Mouse (Mus musculus) embryonic facial prominence, embryonic 11.5 days (tissue): Measurements from ENCODE around the gene Fpgs. TPM values are rescaled to one million over a fixed set of nuclear protein-coding genes. Genes with fewer than 3 reads are reported as not detected.

Experiments used
- microRNA counts: library from miRNA; unstranded; fragments of <30 nt; microRNA quantifications from one replicate; lab custom pipeline; 2016
- microRNA-seq: library from miRNA; unstranded; fragments of <30 nt; microRNA quantifications from one replicate; pipeline ENCODE4, GENCODE M21; 2016; ENCODE audit warnings: borderline number of aligned reads
- polyA plus RNA-seq: library from polyadenylated mRNA; unstranded; fragments of >200 nt; fragmentation: Nextera tagmentation; extraction: Ambion mirVana; gene quantifications from 2 replicates; pipeline ENCODE4 v1.2.1, GENCODE M21; 2014

Gene Fpgs
- polyA plus RNA-seq, 1 experiment from 2014 or later = 15.6 TPM

MicroRNAs within 50 kb of the gene (microRNA counts, 519-probe panel; counts per million panel counts)
- microRNA mmu-miR-1954 (lab: Ali Mortazavi, UCI) (not detected), microRNA mmu-miR-2861 (lab: Ali Mortazavi, UCI) (not detected)

Small RNA genes lying within 50 kb of the gene (microRNA-seq; reads per million reads assigned to microRNA genes)
- not detected for gene Gm47291
- gene Mir1954 = not detected
- not detected for gene Mir2861
- gene Mir3960 = not detected
- not detected for gene Mir8093

Other genes starting within 250 kb of the Fpgs start
- gene Fam102a, start 168.8 kb downstream of the Fpgs start, polyA plus RNA-seq = 10.2 and 11.7 TPM in 2 replicates
- 97.1 and 100 TPM in 2 replicates for gene Dpm2, start 133.3 kb downstream of the Fpgs start, polyA plus RNA-seq
- 2.3 and 3.3 TPM in 2 replicates for gene Pip5kl1, start 129.3 kb downstream of the Fpgs start, polyA plus RNA-seq
- 0.32 and 0.36 TPM in 2 replicates for gene 9430097D07Rik, start 128.5 kb downstream of the Fpgs start, polyA plus RNA-seq
- 20.3 and 22.8 TPM in 2 replicates for gene St6galnac4, start 117.0 kb downstream of the Fpgs start, polyA plus RNA-seq
- 6.3 and 6.8 TPM in 2 replicates for gene St6galnac6, start 104.4 kb downstream of the Fpgs start, polyA plus RNA-seq
- 13.7 and 16.6 TPM in 2 replicates for gene Ak1, start 82.4 kb downstream of the Fpgs start, polyA plus RNA-seq
- 19.2 and 22.6 TPM in 2 replicates for gene Eng, start 57.5 kb downstream of the Fpgs start, polyA plus RNA-seq
- gene Cdk9, start 8.9 kb upstream of the Fpgs start, polyA plus RNA-seq = 79.2 and 89.8 TPM in 2 replicates
- gene Sh2d3c, start 16.9 kb upstream of the Fpgs start, polyA plus RNA-seq = 21.1 and 22.2 TPM in 2 replicates
- gene 6330409D20Rik, start 36.9 kb upstream of the Fpgs start, polyA plus RNA-seq = 0.31 and 0.75 TPM in 2 replicates
- 47.8 and 54.3 TPM in 2 replicates for gene Tor2a, start 53.1 kb upstream of the Fpgs start, polyA plus RNA-seq
- 0.24 TPM in 1 of 2 replicates, not detected in the other for gene Ttc16, start 71.5 kb upstream of the Fpgs start, polyA plus RNA-seq
- gene Ptrh1, start 71.6 kb upstream of the Fpgs start, polyA plus RNA-seq = 3.8 and 5.7 TPM in 2 replicates
- gene Cfap157, start 80.3 kb upstream of the Fpgs start, polyA plus RNA-seq = 0.21 TPM in 1 of 2 replicates, not detected in the other
- gene Stxbp1, start 143.1 kb upstream of the Fpgs start, polyA plus RNA-seq = 22.0 and 27.1 TPM in 2 replicates
- 13.7 and 15.9 TPM in 2 replicates for gene Fam129b, start 172.0 kb upstream of the Fpgs start, polyA plus RNA-seq